Mouse (Mus musculus) cortical plate, adult 2 months (tissue): Measurements from ENCODE around the gene 4930432K21Rik. TPM values are rescaled to one million over a fixed set of nuclear protein-coding genes. Genes with fewer than 3 reads are reported as not detected.

ENCODE experiments used
- H3K27ac ChIP-seq: fragments of 200-500 bp; 2 replicates; pipeline ENCODE4 v1.5.1; 2012; ENCODE audit warnings: low read length, control low read depth, inconsistent platforms; ENCODE audit not compliant: insufficient read depth
- H3K4me1 ChIP-seq: fragments of 200-500 bp; 2 replicates; pipeline ENCODE4 v1.6.1; 2011; ENCODE audit warnings: low read length; ENCODE audit not compliant: control insufficient read depth, insufficient read depth
- H3K4me3 ChIP-seq: fragments of 200-500 bp; 2 replicates; pipeline ENCODE4 v1.5.1; 2011; ENCODE audit warnings: mild to moderate bottlenecking, low read length, control low read depth; ENCODE audit not compliant: insufficient read depth
- CTCF ChIP-seq: fragments of 200-500 bp; IDR thresholded peaks from 2 replicates; pipeline ENCODE4 v1.5.1; 2011; ENCODE audit warnings: mild to moderate bottlenecking, control low read depth, low read length; ENCODE audit not compliant: insufficient read depth; ENCODE audit errors: extremely low read depth
- POLR2A ChIP-seq: fragments of 200-500 bp; IDR thresholded peaks from 2 replicates; pipeline ENCODE4 v1.6.1; 2011; ENCODE audit warnings: mild to moderate bottlenecking, low read length, control low read depth; ENCODE audit not compliant: insufficient read depth; ENCODE audit errors: extremely low read depth
- polyA plus RNA-seq: library from polyadenylated mRNA; depleted of rRNA; stranded (reverse); fragments of >200 nt; gene quantifications from 2 replicates; pipeline ENCODE4 v1.2.3, GENCODE M21; 2012; rRNA removed

The 4930432K21Rik gene
- polyA plus RNA-seq = 2.7 and 3.0 TPM in 2 replicates

- H3K27ac ChIP-seq = no peak within 1 kb of the TSS
Observed at GRCm38 (mm10) chr8:84147769-84148530, at the start of gene 4930432K21Rik, which contains the start of gene Cc2d1a. Gene 4930432K21Rik (plus strand): TSS chr8:84148025. Gene Cc2d1a (minus strand): TSS chr8:84147936.

DNA sequence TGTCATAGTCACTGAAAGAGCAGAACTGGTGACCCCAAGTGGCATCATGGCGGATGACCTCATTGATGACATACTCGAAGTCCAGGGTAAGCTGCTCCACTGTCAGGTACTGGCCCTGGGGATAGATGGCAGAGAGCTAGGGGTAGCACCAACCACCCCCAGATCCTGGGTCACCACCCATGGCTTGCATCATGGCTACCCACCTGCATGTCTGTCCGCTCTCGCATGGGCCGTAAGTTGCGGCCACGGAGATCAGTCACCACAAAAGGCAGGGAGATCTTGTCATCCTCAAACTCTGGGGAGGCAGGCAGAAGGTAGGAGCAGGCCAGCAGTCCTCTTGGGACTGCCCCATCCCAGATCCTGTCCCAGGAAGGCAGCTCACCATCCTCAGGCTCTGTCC lies 49.4 kb upstream of the 4930432K21Rik start:
- no peak overlapping the region for H3K4me3 ChIP-seq
- no peaks in the 10 kb centered on the region for H3K4me1 ChIP-seq
- no peak overlapping the region for H3K27ac ChIP-seq
- TF ChIP-seq POLR2A (no peak), CTCF (no peak)

More at GRCm38 (mm10) chr8:84147769-84148530, at the start of gene 4930432K21Rik, which contains the start of gene Cc2d1a:
- Histone ChIP-seq H3K4me1 (peaks cover 5% of the 10 kb centered on the region), H3K4me3 (peak within 1 kb of the TSS; percentile 59)
- no peak for TF ChIP-seq CTCF
- TF ChIP-seq POLR2A = peak; percentile 85

DNA sequence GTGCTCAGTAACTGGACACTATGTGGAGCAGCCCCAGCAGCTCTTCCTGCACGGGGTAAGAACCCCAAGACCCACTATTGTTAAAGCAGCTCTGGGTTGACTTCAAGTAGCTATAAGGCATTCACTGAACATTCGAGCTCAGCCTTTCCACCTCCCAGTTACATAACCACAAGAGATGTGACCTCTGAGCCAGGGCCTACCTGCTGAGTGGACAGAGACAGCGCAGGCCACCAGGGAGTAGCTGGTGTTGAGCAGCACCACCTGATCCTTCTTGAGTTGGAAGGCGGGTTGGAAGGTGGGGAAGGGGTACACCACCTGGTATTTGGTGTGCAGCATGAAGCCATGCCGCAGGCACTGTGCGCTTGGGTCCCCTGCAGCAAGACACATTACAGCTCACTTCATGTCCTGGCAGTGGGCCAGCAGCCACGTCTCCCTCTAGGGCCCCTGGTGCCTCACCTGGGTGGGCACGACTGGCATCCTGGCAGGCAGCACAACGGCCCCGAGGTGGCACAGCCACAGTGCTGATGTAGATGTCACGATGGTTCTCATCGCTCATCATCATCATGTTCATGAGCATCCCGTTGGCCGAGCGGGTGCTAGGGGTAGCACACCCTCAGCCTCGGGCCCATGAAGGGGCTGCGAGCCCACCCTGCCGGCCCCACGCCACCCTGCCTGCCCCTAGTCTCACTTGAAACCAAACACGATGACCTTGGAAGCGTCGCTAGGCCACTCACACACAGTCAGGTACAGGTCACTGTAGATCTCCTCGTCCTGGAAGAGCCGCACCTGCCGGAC lies 46.2 kb upstream of the 4930432K21Rik start:
- no peaks in the 10 kb centered on the region for H3K4me1 ChIP-seq
- TF ChIP-seq CTCF (no peak), POLR2A (no peak)
- no peak overlapping the region for H3K27ac ChIP-seq
- no peak overlapping the region for H3K4me3 ChIP-seq

DNA sequence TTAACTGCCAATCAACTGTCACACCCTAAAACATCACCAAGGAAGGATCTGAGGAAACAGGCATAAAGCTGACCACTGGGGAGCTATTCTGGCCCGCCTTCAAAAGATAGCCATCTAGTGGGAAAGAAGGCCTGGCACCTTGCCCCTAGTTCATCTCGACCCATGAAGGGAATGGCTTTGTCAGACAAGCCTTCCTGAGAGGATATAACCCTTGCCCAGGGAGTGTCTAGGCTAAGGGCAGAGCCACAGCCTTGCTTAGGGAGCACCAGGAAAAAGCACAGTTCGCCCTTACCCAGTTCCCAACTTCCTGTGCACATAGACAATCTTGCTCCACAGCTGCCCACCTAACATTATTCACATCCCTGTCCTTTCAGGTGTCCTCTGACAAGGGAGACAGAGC lies 44.2 kb upstream of the 4930432K21Rik start:
- TF ChIP-seq CTCF = no peak
- TF ChIP-seq POLR2A = no peak
- H3K27ac ChIP-seq = no peak overlapping the region
- H3K4me1 ChIP-seq = no peaks in the 10 kb centered on the region
- peak overlapping the region; percentile 56 for H3K4me3 ChIP-seq

GRCm38 (mm10) chr8:84104221-84104620 lies 43.6 kb upstream of the 4930432K21Rik start:
- H3K4me1 ChIP-seq = no peaks in the 10 kb centered on the region
- no peak overlapping the region for H3K27ac ChIP-seq
- peak overlapping the region; percentile 56 for H3K4me3 ChIP-seq
- TF ChIP-seq POLR2A = no peak
- no peak for TF ChIP-seq CTCF

DNA sequence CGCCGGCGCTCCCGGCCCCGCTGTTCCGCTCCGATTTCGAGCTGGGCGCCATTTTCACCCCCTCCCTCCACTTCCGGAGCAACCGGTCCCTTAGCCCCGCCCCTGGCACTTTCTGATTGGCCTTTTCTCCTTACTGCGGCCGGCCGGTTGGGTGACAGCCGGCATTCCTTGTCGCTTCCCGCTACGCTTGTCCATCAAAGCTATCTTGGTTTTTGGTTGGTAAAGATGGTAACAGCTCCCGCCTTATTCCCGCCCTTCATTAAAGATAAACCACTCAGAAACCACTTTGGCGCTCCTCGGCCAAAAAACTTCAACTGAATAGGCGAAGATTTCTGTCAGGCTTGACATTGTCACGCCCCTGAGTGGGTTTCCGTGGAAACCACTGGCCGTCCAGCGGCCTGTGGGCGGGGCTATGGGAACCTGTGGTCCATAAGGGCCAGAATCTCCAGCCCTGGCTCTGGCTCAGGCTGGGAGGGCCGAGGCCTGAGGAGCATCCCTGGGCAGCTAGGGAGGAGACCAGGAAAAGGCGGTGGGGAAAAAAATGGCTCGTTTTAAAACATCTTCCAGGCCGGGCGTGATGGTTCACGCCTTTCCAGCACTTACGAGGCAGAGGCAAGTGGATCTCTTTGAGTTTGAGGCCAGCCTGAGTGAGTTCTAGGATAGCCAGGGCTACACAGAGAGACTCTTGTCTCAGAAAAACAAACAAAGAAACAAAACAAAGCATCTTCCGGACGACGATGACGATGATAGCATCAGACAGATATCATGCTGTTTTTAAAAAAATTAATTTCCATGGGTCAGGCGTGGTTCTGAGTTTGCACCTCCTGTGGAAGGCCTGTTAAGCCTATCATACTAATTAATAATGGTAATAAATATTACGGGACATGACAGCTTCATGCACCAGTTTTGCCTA lies 42.9 kb upstream of the 4930432K21Rik start, which contains the start of gene Dcaf15:
Dcaf15 (minus strand) TSS at position 72 of the 913 bp plus-strand sequence.
- peak; percentile 67; the same call in 1 of the 2 replicates for TF ChIP-seq POLR2A
- TF ChIP-seq CTCF = no peak
- Histone ChIP-seq H3K27ac (no peak within 1 kb of the TSS), H3K4me3 (peak within 1 kb of the TSS; percentile 56), H3K4me1 (no peaks in the 10 kb centered on the region)

DNA sequence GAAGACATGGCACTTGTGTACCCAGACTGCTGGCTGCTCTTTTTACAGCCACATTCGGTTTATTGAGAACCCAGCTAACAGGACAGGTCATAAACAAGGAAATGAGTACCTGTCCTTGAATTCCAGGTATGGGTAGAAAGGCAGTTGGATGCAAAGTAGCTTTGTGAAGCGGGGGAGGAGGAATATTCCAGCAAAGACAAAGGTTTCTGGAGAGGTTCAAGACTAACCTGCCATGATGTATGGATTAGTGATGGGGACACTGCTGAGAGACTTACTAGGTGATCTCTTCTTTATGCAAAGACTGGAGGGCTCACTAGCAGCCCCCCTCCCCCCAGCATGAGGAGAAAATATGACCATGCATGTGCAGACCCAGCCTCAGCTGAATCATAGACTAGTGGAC lies 42.1 kb upstream of the 4930432K21Rik start:
- no peak overlapping the region for H3K4me3 ChIP-seq
- no peak for TF ChIP-seq CTCF
- no peak for TF ChIP-seq POLR2A
- no peaks in the 10 kb centered on the region for H3K4me1 ChIP-seq
- H3K27ac ChIP-seq = no peak overlapping the region

- TF ChIP-seq CTCF (no peak), POLR2A (no peak)
- H3K4me1 ChIP-seq = no peaks in the 10 kb centered on the region
Observed at GRCm38 (mm10) chr8:84106216-84107040, 41.4 kb upstream of the 4930432K21Rik start.

More at GRCm38 (mm10) chr8:84106216-84107040, 41.4 kb upstream of the 4930432K21Rik start:
- no peak overlapping the region for H3K4me3 ChIP-seq
- H3K27ac ChIP-seq = no peak overlapping the region
